Mouse (Mus musculus): ENCODE results near the gene Gm20388.

Gm20388 gene

GRCm38 (mm10) chr8:120485551-120486476, 575.2 kb downstream of the Gm20388 start:
- DNase-seq (ENCODE audit: extremely low spot score, low spot score) = no peak

- DNase-seq (ENCODE audit: extremely low spot score, low spot score) = peak; percentile 72
Measured at GRCm38 (mm10) chr8:120486477-120487376, 576.1 kb downstream of the Gm20388 start.

- no peak for DNase-seq (ENCODE audit: extremely low spot score, low spot score)
Measured at GRCm38 (mm10) chr8:120487377-120487728, 576.7 kb downstream of the Gm20388 start.

- peak; percentile 83 for DNase-seq (ENCODE audit: extremely low spot score, low spot score)
Measured at GRCm38 (mm10) chr8:120487729-120488510, 577.3 kb downstream of the Gm20388 start.

GRCm38 (mm10) chr8:120488636-120489131, 578.0 kb downstream of the Gm20388 start:
- DNase-seq (ENCODE audit: extremely low spot score, low spot score) = peak; percentile 62

GRCm38 (mm10) chr8:120489142-120489754, 578.6 kb downstream of the Gm20388 start:
- peak; percentile 58 for DNase-seq (ENCODE audit: extremely low spot score, low spot score)

- DNase-seq (ENCODE audit: extremely low spot score, low spot score) = peak; percentile 46
Measured at GRCm38 (mm10) chr8:120489771-120490281, 579.2 kb downstream of the Gm20388 start.

- DNase-seq (ENCODE audit: extremely low spot score, low spot score) = no peak
Measured at GRCm38 (mm10) chr8:120490354-120491141, 579.9 kb downstream of the Gm20388 start.

GRCm38 (mm10) chr8:120491166-120491793, 580.6 kb downstream of the Gm20388 start:
- no peak for DNase-seq (ENCODE audit: extremely low spot score, low spot score)

- no peak for DNase-seq (ENCODE audit: extremely low spot score, low spot score)
Measured at GRCm38 (mm10) chr8:120492193-120492880, 581.7 kb downstream of the Gm20388 start.

- DNase-seq (ENCODE audit: extremely low spot score, low spot score) = no peak
Measured at GRCm38 (mm10) chr8:120492881-120493220, 582.2 kb downstream of the Gm20388 start.

- DNase-seq (ENCODE audit: extremely low spot score, low spot score) = no peak
Measured at GRCm38 (mm10) chr8:120493508-120494464, 583.1 kb downstream of the Gm20388 start.

- DNase-seq (ENCODE audit: extremely low spot score, low spot score) = peak; percentile 49
Measured at GRCm38 (mm10) chr8:120494903-120495302, 584.3 kb downstream of the Gm20388 start.

GRCm38 (mm10) chr8:120495461-120495860, 584.8 kb downstream of the Gm20388 start:
- DNase-seq (ENCODE audit: extremely low spot score, low spot score) = no peak

- DNase-seq (ENCODE audit: extremely low spot score, low spot score) = no peak
Measured at GRCm38 (mm10) chr8:120496478-120496877, 585.8 kb downstream of the Gm20388 start.

- DNase-seq (ENCODE audit: extremely low spot score, low spot score) = peak; percentile 44
Measured at GRCm38 (mm10) chr8:120497503-120497946, 586.9 kb downstream of the Gm20388 start.

GRCm38 (mm10) chr8:120498349-120498831, 587.7 kb downstream of the Gm20388 start:
- DNase-seq (ENCODE audit: extremely low spot score, low spot score) = peak; percentile 39
